Mouse (Mus musculus) thymus, adult 2 months (tissue): ENCODE data around the gene Mum1.

ENCODE experiments used
- CTCF ChIP-seq: fragments of 200-500 bp; IDR thresholded peaks from 2 replicates; pipeline ENCODE4 v1.5.1; 2012; ENCODE audit warnings: mild to moderate bottlenecking, control low read depth, low read length, moderate library complexity, borderline replicate concordance; ENCODE audit not compliant: control insufficient read depth, poor library complexity, insufficient read depth; ENCODE audit errors: extremely low read depth
- POLR2A ChIP-seq: fragments of 200-500 bp; IDR thresholded peaks from 2 replicates; pipeline ENCODE4 v1.6.1; 2012; ENCODE audit warnings: mild to moderate bottlenecking, low read length, control low read depth, moderate library complexity; ENCODE audit not compliant: control insufficient read depth, poor library complexity, insufficient read depth; ENCODE audit errors: extremely low read depth

DNA sequence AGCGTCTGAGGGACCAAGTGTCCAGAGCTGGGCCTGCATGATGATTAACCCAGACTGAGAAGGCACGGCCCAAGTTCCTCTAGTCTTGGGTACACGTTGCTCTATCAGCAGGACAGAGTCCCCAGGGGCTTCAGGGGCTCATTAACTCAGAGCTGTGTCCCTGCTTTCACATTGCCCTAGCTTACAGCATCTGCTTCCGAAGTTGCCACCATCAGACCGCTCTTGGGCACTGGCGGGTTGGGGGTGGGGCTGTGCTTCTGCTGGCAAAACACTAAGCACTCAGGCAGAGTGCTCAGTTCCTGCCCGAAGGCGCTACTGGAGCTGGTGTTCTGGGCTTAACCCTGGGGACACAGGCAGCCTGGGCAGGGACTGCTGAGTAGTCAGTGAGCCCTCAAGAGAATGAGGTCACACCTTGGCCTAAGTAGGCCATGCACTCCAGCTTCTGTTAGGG lies 55.7 kb downstream of the Mum1 start:
- TF ChIP-seq POLR2A (no peak), CTCF (no peak)
